Mouse (Mus musculus) liver, adult 2 months (tissue): ENCODE measurements around the gene Rasd1.

Experiments used
- CTCF ChIP-seq: fragments of 200-500 bp; IDR thresholded peaks from 2 replicates; pipeline ENCODE4 v1.5.1; 2011; ENCODE audit warnings: low read depth, low read length, control low read depth
- POLR2A ChIP-seq: fragments of 200-500 bp; IDR thresholded peaks from 2 replicates; pipeline ENCODE4 v1.6.1; 2011; ENCODE audit warnings: low read length, control low read depth; ENCODE audit not compliant: insufficient read depth; ENCODE audit errors: extremely low read depth

DNA sequence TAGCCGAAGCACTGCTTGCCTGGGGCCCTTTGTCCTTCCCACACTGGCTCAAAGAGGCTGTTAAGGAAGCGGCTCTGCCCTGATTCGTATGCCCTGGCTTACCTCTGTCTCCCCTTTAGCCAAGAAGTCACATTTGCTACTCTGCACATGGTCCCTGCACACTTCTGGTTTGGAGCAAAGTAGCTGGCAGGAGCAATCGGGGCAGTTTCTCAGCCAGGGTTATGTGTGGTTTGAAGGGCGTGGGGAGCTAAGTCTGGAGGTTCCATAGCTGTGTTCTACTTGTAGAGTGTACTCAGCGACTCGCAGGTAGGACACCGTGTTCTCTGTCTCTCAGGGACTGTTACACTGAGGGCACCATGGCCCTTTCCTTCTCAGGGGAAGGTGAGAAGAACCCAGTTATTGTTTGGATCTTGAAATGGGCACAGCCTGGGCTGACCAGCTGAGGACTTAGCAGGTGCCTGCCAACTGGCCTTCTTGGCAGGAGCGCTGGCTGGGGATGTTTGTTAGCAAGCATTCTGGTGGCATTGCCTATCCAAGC is 3.3 kb downstream of the Rasd1 start:
- TF ChIP-seq CTCF (no peak), POLR2A (no peak)
